Mouse (Mus musculus) naive thymus-derived CD4-positive, alpha-beta T cell, adult 2 months (primary cell): ENCODE results near the gene Hacd2.

Experiments used
- DNase-seq: peaks from one replicate; pipeline ENCODE4 v3.0.0-alpha.2; 2011; ENCODE audit warnings: low read depth

The Hacd2 gene

DNA sequence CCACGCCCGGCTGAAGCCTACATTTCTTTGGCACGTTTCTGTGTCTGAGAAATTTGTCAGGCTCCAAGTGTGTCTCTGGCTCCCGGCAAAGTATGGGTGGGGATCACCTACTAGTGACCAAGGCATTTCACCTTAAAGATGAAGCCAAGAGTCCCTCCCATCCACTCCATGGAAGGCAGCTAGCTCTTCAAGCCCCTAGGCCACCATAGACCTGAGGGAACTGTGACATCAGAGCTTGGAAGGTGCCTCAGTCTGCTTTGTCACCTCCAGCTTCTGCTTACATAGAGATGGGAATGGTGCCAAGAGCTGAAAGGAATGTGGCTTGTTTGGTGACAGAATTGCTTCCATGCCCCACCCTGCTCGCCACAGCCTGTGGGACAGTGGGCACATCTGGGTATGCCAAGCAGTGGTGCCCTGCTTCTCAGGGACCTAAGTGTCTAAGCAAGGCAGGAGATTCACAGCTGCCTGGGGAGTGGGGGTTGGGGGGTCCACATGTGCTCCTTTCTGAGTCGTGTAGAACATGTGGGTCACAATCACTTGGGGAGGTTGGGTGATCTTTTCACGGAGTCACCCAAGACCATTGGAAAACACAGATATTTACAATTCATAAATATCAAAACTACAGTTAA is 94.2 kb downstream of the Hacd2 start:
- DNase-seq = no peak

DNA sequence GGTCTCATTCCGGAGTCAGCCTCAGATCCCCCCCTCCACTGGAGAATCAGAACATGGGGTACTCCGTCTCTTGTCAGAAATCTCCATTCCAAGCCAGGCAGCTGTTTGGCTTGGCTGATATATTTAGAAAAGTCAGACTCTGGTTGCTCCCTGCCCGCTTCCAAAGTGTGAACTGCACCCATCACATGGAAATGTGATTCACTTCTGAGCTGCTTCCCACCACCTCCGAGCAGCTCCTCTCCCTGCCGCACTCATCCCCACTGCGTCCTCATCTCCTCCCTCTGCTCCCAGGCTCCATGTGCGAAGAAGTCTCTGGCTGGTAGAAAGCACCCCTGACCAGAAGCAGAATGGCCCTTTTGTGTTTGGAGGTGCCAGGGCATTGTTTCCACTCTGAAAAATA is 95.2 kb downstream of the Hacd2 start:
- no peak for DNase-seq

DNA sequence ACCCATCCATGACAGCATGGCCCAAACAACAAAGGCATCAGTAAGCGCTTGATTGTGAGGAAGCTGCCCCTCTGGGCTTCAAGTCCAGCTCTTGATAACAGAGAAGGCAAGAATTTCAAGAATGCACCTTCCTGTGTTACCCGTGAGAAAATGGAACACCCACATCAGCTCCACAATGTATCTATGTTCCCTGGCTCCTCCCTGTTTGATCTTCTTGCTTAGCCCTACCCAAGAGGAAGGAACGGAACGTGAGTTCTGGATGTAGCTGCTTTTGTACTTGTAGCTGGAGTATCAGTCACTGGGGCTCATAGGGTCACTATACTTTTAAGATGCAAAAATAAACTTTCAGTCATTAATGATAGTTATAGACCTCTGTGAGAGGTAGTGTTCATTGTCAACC is 98.4 kb downstream of the Hacd2 start:
- no peak for DNase-seq

GRCm38 (mm10) chr16:35127270-35127669 is 105.0 kb downstream of the Hacd2 start:
- no peak for DNase-seq

DNA sequence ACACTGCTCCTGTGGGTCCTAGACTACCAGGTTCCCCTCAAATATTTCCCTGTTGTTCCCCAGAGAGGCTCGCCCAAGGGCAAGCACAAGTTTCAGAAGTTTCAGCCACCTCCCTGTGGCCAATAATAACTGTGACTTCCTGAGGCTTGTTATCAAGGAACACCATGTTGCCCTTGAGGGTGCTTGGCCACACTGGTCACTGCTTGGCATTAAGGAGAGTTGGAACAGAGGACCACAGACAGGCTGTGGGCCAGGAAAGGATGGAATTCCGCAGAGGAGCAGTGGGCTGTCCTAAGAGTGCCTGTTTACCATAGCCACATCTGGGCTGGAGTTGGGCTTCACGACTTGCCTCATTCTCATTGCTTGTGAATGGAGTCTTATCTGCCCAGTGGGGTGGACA is 107.9 kb downstream of the Hacd2 start:
- DNase-seq = no peak

DNA sequence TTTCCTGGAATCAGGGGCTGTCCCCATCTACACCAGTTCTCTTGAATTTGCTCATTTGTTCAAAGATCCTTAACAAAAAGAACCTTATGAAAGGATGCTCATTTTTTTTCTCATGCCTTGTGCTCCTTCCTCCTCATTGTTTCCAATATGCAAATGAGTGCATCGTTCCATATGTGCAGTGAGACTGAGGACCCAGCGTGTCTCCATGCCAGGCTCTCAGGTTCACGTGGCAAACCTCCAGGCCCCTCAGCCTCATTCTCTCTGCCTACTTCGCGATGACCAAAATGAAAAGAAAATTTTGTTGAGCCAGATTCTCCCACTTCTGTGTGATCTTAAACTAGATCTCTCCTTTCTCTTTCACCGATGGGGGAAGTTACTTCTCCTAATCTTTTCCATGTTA is 117.2 kb downstream of the Hacd2 start:
- no peak for DNase-seq

DNA sequence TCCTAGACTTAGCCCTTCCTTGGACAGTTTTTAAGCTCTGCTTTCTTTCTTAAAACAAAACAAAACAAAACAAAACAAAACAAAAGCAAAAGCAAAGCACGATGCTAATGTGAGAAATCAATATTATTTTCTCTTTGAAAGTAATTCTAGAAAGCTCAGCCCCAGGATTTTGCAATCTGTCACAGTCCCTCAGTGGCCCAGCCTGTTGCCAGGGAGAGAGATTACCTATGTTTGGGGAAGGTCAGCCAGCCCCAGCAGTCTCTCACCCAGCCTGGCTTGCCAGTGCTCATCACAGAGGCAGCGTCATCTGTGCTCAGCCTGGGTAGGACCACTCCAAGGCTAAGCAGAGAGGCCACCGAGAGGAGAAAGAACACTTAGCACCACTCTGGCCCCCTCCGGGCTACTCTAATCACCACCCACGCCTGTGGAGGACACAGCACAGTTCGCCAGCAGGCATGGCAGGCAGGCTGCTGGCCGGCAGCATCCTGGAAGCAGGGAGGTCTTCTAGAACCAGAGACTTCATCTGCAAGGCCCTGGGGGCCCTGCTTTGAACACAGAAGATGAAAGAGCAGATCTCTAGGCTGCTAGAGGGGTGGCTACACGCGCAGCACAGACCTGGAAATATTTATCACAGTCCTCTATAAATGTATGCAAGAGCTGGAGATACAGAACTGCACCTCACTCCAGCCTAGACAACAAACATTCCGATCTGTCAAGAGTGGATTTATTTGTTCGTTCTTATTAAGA is 117.8 kb downstream of the Hacd2 start:
- no peak for DNase-seq

DNA sequence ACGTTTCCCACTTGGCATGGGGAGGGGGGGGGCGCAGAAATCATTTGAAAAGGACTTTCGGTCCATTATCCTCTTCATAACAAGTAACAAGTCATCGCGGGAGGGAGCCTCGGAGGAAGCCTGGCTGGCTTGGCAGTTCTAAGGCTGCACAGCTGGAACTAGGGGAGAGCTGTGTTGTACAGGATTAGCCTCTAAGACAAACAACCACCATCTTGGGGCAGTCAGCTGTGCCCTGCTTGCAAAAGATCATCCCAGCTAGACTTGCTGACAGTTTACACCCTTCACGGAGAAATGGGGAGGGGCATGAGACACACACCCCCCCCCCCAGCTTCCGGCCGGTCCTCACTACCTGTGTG is 118.4 kb downstream of the Hacd2 start:
- DNase-seq = no peak

DNA sequence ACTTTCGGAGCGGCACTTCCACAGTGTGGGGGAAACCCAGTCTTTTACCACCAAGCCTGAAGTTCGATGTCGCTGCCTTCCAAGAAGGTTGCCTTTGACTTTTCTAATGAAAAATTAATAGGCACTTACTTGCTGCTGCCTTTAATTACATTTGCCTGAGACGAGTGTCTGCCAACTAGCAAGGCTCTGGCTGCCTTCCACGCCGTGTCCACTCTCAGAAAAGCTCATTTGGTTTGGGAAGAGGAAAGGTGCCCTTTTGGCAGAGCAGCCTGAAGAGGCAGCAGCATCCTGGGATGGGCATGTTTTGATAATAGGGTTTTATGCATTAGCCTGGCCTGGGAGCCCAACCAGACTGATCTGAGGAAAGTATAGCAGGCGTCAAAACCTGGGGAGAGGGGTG is 119.6 kb downstream of the Hacd2 start:
- DNase-seq = no peak

- no peak for DNase-seq
Measured at GRCm38 (mm10) chr16:35146153-35146552, 123.9 kb downstream of the Hacd2 start.

DNA sequence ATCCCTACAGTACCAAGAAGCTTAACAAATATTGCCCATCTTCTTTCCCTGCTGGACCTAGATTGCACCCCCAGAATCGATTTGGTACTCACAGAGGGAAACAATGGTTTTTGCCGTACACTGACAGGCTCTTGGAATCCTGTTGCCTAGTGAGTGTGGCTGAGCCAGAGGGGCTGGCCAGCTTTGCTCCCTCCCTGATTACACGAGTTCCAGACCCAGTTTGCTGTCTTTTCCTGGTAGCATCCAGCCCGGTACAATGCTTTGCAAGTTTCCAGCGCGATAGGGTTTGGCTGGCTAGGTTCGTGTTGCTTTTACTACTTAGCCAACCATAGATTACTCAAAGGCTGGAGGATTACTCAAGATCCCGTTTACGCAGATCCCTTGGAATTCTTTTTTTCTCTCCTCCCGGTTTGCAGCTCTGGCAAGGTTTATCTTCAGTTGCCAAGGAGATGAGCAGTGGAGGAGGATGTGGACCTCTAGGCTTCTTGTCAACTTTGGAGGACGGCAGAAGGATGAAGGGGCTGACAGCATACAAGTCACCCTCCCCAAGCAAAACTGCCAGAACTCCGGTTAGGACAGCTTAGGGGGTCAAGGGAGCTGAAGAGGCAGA is 131.0 kb downstream of the Hacd2 start:
- no peak for DNase-seq

DNA sequence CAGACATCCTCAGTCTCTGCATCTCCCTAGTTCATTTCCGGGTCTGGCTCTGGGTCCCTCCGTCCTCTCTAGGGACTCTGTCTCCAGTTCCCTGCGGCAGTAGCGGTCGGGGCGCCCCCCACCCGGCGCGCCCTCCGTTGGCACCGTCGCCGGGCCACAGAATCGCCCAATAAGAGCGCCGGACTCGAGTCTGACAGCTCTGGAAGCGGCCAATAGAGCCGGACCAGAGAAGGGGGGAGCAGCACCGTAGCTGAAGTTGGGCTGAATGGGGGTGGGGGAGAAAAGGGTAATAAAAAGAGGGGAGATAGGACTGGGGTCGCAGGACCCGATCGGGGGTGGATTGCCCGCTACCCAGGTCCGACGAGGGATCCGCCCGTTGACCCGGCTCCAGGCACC is 132.0 kb downstream of the Hacd2 start:
- no peak for DNase-seq

DNA sequence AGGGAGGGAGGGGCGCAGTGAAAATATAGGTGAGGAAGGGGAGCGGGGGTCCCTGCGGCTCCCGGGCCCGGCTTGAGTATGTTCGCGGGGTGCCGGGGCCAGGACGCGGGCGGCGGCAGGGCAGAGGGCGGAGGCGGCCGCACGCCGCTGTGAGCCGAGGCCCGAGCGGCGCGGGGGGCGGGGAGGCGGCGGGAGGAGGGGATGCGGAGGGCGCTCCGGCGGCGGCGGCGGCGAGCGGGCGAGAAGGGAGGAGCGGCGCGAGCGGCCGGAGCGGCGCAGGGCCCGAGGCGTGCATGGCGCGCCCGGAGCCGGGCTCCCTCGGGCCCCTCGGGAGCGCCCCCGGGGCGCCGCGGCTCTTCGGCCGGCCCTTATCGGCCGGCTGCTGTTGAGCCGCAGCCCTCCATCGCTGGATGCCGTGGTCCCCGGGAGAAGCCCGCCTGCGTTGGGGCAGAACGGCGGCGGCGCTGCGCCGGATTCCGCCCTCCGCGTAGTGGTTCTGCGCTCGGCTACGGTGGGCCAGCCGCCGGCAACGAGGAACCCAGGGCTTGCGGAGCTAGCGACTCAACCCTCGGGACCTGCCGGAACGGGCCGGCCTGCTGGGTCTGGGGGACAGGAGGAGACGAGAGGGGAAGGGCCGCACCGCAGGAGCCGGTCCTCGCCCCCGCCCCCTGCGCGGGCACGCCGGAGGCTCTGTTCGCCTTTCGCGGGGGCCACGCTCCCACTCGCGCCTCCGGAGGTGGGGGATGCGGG is 132.6 kb downstream of the Hacd2 start, which contains the start of gene Adcy5:
Gene Adcy5, plus strand, starts transcription at position 237 of the 750 bp plus-strand sequence.
- DNase-seq = no peak

DNA sequence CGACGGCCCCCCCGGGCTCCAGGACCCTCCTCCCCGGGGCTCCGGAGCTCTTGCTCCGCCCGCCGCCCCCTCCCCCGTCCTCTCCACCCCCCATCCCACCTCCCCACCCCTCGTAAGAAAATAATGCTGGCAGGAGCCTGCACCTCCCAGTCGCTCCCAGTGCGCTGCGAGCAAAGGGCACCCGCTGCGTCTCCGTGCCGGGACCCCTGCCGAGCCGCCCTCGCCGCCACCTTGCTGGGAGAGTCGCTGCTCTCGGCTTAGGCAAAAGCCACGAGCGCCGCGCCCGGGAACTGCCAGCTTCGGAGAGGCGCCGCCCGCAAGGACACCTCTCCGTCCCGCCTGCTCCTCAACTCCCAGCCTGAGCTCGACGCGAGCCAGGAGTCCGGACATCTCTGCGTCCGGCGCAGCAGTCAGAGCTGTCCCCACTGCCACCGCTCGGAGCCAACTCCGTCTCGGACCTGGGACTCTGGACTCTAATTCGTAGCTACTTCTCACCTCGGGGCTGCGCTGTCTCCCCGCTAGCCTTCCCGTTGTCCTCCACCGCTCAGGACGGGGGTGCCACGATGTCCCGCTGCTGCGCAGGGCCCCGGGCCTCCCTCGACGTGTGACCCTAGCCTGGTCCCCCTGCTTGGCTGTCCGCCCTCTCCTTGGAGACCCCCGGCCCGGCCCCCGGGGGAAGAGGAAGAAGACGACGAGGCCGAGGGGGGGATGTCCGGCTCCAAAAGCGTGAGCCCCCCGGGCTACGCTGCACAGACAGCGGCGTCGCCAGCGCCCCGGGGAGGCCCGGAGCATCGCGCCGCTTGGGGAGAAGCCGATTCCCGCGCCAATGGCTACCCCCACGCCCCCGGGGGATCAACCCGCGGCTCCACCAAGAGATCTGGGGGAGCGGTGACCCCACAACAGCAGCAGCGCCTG is 133.4 kb downstream of the Hacd2 start:
- no peak for DNase-seq

- peak; percentile 5 for DNase-seq
Measured at GRCm38 (mm10) chr16:35156306-35156695, 134.1 kb downstream of the Hacd2 start.

GRCm38 (mm10) chr16:35156832-35157231 is 134.6 kb downstream of the Hacd2 start:
- DNase-seq = no peak
